Mouse (Mus musculus) lung, postnatal 0 days (tissue): ENCODE data around the gene Hpse. TPM values are rescaled to one million over a fixed set of nuclear protein-coding genes. Genes with fewer than 3 reads are reported as not detected.

Experiments
- ATAC-seq: fragments of 200-750 bp; cut with Nextera tagmentation; 2 replicates; pipeline ENCODE4 v1.8.0; 2017; ENCODE audit warnings: moderate library complexity
- DNase-seq: peaks from one replicate; pipeline ENCODE4 v3.0.0-alpha.2; 2016; ENCODE audit warnings: low spot score
- H3K27ac ChIP-seq: fragments of 300-500 bp; sonication (generic); 2 replicates; pipeline ENCODE4 v1.5.1; 2014; ENCODE audit warnings: antibody characterized with exemption, mild to moderate bottlenecking, low read length, mixed read lengths
- H3K27me3 ChIP-seq: fragments of 300-500 bp; sonication (generic); replicated peaks from 2 replicates; pipeline ENCODE4 v1.6.1; 2014; ENCODE audit warnings: low read length, mixed read lengths; ENCODE audit not compliant: insufficient read depth
- H3K36me3 ChIP-seq: fragments of 300-500 bp; sonication (generic); 2 replicates; pipeline ENCODE4 v1.6.1; 2014; ENCODE audit warnings: low read length, mixed read lengths; ENCODE audit not compliant: insufficient read depth
- H3K4me1 ChIP-seq: fragments of 300-500 bp; sonication (generic); 2 replicates; pipeline ENCODE4 v1.6.1; 2014; ENCODE audit warnings: antibody characterized with exemption, low read depth, low read length, mixed read lengths; ENCODE audit not compliant: insufficient read depth
- H3K4me2 ChIP-seq: fragments of 300-500 bp; sonication (generic); replicated peaks from 2 replicates; pipeline ENCODE4 v1.6.1; 2014; ENCODE audit warnings: low read depth, mild to moderate bottlenecking, low read length, moderate library complexity, mixed read lengths
- H3K4me3 ChIP-seq: fragments of 300-500 bp; sonication (generic); 2 replicates; pipeline ENCODE4 v1.5.1; 2014; ENCODE audit warnings: low read depth, low read length
- H3K9ac ChIP-seq: fragments of 300-500 bp; sonication (generic); replicated peaks from 2 replicates; pipeline ENCODE4 v1.6.1; 2014; ENCODE audit warnings: low read depth, mild to moderate bottlenecking
- H3K9me3 ChIP-seq: fragments of 300-500 bp; sonication (generic); 2 replicates; pipeline ENCODE4 v1.6.1; 2016; ENCODE audit warnings: low read length, mixed read lengths
- CTCF ChIP-seq: IDR thresholded peaks from 2 replicates; pipeline ENCODE4 v1.5.1; 2016; ENCODE audit warnings: antibody characterized with exemption, mild to moderate bottlenecking
- EP300 ChIP-seq: IDR thresholded peaks from 2 replicates; pipeline ENCODE4 v1.6.1; 2016; ENCODE audit warnings: antibody characterized with exemption, mild to moderate bottlenecking, control low read depth
- WGBS: fragments of 180-500 bp; shearing (Covaris S2); extraction: QIAGEN DNeasy Blood & Tissue Kit; methylation state at CpG from one replicate; pipeline ENCODE4 v1.1.7; 2014; 5-methylcytosine and 5-hydroxymethylcytosine counted together
- polyA plus RNA-seq: library from polyadenylated mRNA; unstranded; fragments of >200 nt; fragmentation: Nextera tagmentation; extraction: Ambion mirVana; gene quantifications from 2 replicates; pipeline ENCODE4 v1.2.1, GENCODE M21; 2015

The Hpse gene
- polyA plus RNA-seq, 1 experiment from 2014 or later, result 3.0 TPM

GRCm38 (mm10) chr5:100648546-100648945 lies 71.0 kb downstream of the Hpse start:
- Histone ChIP-seq H3K4me3 (no peak overlapping the region), H3K27me3 (no peaks in the 10 kb centered on the region), H3K9ac (no peak overlapping the region), H3K9me3 (no peaks in the 10 kb centered on the region), H3K36me3 (no peaks in the 10 kb centered on the region), H3K4me1 (peaks cover 5% of the 10 kb centered on the region; the same call in 1 of the 2 replicates), H3K27ac (no peak overlapping the region), H3K4me2 (no peak overlapping the region)
- no peak for DNase-seq
- 37% methylated on average over 5 of the region's 6 CpGs for WGBS
- ATAC-seq, result no peak
- TF ChIP-seq CTCF, result no peak
- TF ChIP-seq EP300, result no peak

GRCm38 (mm10) chr5:100648046-100648445 lies 71.5 kb downstream of the Hpse start:
- Histone ChIP-seq H3K27ac (no peak overlapping the region), H3K9ac (no peak overlapping the region), H3K36me3 (no peaks in the 10 kb centered on the region), H3K4me1 (peaks cover 10% of the 10 kb centered on the region), H3K27me3 (no peaks in the 10 kb centered on the region), H3K9me3 (no peaks in the 10 kb centered on the region), H3K4me2 (no peak overlapping the region), H3K4me3 (no peak overlapping the region)
- TF ChIP-seq CTCF (no peak), EP300 (no peak)
- DNase-seq (no peak), ATAC-seq (no peak)
- 41% methylated on average over 10 of the region's 10 CpGs for WGBS

GRCm38 (mm10) chr5:100646558-100646957 lies 73.0 kb downstream of the Hpse start:
- Histone ChIP-seq H3K4me1 (peaks cover 11% of the 10 kb centered on the region), H3K36me3 (no peaks in the 10 kb centered on the region), H3K4me2 (no peak overlapping the region), H3K27ac (no peak overlapping the region), H3K4me3 (no peak overlapping the region), H3K9me3 (no peaks in the 10 kb centered on the region), H3K9ac (no peak overlapping the region), H3K27me3 (no peaks in the 10 kb centered on the region)
- peak; percentile 59 for DNase-seq
- peak; percentile 62 for ATAC-seq
- no peak for TF ChIP-seq CTCF
- TF ChIP-seq EP300, result no peak
- WGBS, result 56% methylated on average over 4 of the region's 4 CpGs

GRCm38 (mm10) chr5:100643991-100644535 lies 75.5 kb downstream of the Hpse start:
- ATAC-seq (peak; percentile 48), DNase-seq (no peak)
- 25% methylated on average over 7 of the region's 7 CpGs for WGBS
- H3K4me3 ChIP-seq, result no peak overlapping the region
- no peaks in the 10 kb centered on the region for H3K9me3 ChIP-seq
- peaks cover 11% of the 10 kb centered on the region for H3K4me1 ChIP-seq
- TF ChIP-seq EP300, result no peak
- TF ChIP-seq CTCF, result no peak
- H3K36me3 ChIP-seq, result no peaks in the 10 kb centered on the region
- H3K27ac ChIP-seq, result no peak overlapping the region
- no peaks in the 10 kb centered on the region for H3K27me3 ChIP-seq
- H3K4me2 ChIP-seq, result no peak overlapping the region
- H3K9ac ChIP-seq, result no peak overlapping the region

- ATAC-seq, result no peak
- H3K27ac ChIP-seq, result no peak overlapping the region
- 32% methylated on average over 12 of the region's 12 CpGs for WGBS
- no peak overlapping the region for H3K4me3 ChIP-seq
- peaks cover 11% of the 10 kb centered on the region for H3K4me1 ChIP-seq
- H3K27me3 ChIP-seq, result no peaks in the 10 kb centered on the region
- no peak overlapping the region for H3K4me2 ChIP-seq
- no peak for DNase-seq
- H3K9me3 ChIP-seq, result no peaks in the 10 kb centered on the region
- TF ChIP-seq EP300, result no peak
- no peak for TF ChIP-seq CTCF
- H3K36me3 ChIP-seq, result no peaks in the 10 kb centered on the region
- no peak overlapping the region for H3K9ac ChIP-seq
Measured at GRCm38 (mm10) chr5:100643253-100643990, 76.1 kb downstream of the Hpse start.

- no peaks in the 10 kb centered on the region for H3K9me3 ChIP-seq
- no peak for ATAC-seq
- H3K9ac ChIP-seq, result no peak overlapping the region
Measured at GRCm38 (mm10) chr5:100642316-100642715, 77.2 kb downstream of the Hpse start.

More at GRCm38 (mm10) chr5:100642316-100642715, 77.2 kb downstream of the Hpse start:
- Histone ChIP-seq H3K36me3 (no peaks in the 10 kb centered on the region), H3K27ac (no peak overlapping the region), H3K4me2 (no peak overlapping the region), H3K4me1 (peaks cover 11% of the 10 kb centered on the region), H3K27me3 (no peaks in the 10 kb centered on the region), H3K4me3 (no peak overlapping the region)
- no peak for DNase-seq
- TF ChIP-seq EP300 (no peak), CTCF (no peak)
- 75% methylated on average over 5 of the region's 5 CpGs for WGBS
